Mouse (Mus musculus) brain, embryonic 14.5 days (tissue): Measurements from ENCODE around the gene Fibp.

ENCODE experiments used
- CTCF ChIP-seq: fragments of 200-500 bp; IDR thresholded peaks from 2 replicates; pipeline ENCODE4 v1.5.1; 2012; ENCODE audit warnings: inconsistent platforms, mild to moderate bottlenecking, moderate library complexity, borderline replicate concordance; ENCODE audit not compliant: insufficient read depth, insufficient read length; ENCODE audit errors: extremely low read depth
- POLR2A ChIP-seq: fragments of 200-500 bp; IDR thresholded peaks from 2 replicates; pipeline ENCODE4 v1.6.1; 2012; ENCODE audit warnings: mild to moderate bottlenecking, inconsistent platforms, borderline replicate concordance; ENCODE audit not compliant: poor library complexity, insufficient read depth, insufficient read length, severe bottlenecking; ENCODE audit errors: extremely low read depth

DNA sequence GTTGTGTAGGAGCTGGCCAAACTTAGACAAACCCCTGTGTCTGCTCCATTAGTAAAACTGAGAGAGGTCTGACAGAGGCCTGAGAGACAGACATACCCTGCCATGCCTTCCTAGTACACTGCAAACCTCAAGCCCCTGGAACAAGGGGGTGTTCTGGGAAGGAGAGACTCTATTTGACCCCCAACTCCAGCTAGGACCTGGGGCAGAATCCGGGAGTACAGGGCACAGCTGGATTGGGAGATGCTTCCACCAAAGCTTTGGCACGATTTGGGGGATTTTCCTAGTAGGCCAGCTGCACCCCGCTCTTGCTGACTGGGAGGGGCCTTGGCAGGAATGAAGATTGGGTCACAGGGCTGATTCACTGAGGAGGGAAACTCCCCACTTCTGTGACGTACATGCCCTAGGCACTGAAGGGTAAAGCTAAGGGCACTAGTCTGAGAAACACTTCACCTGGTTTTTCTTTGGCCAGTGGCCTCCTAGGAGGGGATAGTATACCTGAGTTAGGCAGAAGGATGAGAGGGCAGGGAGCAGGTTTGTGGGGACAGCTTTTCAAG is 28.4 kb upstream of the Fibp start:
- TF ChIP-seq CTCF (no peak), POLR2A (no peak)
